Mouse (Mus musculus): ENCODE results near the gene 4930402H24Rik.

DNA sequence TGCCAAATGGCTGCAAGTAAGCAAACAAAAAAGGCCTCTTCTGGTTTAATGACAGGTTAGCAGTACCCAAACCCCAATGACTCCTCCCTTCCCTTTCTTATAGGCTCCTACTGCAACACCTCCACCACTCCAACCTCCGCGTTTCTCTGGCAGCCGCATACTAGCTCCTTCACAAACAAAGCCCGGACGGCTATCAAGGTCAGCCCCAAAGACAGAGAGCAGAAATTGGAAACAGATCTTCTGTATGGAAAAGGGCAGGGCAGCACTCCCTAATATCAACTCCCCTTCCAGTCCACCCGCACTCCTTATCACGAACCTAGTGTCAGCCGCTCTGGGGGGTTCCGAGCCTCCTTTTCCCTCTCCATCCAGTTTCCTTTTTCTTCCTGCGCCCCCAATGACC, 67.1 kb downstream of the 4930402H24Rik start:
- TF ChIP-seq CTCF (IDR thresholded peaks at IDR 0.05; ENCODE audit: low read depth, low read length) (no peak), POLR2A (IDR thresholded peaks at IDR 0.05; ENCODE audit: insufficient read depth, low read length) (no peak), EP300 (IDR thresholded peaks at IDR 0.05; ENCODE audit: insufficient read depth, low read depth, low read length) (no peak)
